Mouse (Mus musculus): ENCODE results near the gene Gm13279.
A peak's percentile ranks its signal among the peaks of the same experiment; 100 is the strongest.
"Not testable (repeated sequence)": the region's sequence is repeated elsewhere in the genome, so short reads cannot be mapped to it uniquely, and the experiment has no call there.

Gm13279 gene

DNA sequence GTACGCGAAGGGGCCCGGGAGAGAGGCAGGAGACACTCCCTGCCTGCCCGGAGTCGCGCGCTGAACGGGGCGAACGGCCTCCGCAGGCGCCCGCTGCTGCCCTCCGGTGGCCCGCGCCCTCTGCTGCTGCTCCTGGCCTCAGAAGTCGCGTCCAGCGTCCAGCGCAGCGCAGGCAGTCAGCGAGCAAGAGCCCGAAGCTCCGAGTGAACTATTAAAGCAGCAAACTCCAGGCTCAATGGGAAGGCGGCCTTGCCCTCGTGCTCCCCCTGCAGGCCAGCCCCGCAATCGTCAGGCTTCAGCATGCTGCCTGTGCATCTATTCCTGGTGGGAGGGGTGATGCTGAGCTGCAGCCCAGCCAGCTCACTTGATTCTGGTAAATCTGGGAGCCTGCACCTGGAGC, at the start of gene Gm13279:
Gene Gm13279, plus strand, starts transcription at position 301 of the 400 bp plus-strand sequence.
- not testable (repeated sequence) for DNase-seq (ENCODE audit: low read depth, low spot score)

DNA sequence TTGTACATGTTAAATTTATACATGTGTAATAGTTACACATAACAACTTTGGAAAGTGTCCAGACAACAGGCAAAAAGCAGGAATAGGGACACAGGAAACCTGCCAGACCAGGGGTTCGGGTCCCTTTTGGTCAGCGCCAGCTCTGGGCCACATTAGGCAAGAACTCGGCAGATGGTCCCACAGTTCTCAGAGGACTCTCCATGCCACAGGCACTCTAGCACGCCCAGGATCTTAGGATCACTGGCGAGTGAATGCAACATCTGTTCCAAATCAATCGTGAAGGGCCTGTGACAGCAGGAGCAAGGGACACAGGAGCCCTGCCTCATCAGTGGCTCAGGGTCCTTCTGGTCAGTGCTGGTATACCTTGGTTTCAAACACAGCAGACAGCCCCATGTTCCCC, 47.3 kb upstream of the Gm13279 start:
- DNase-seq (ENCODE audit: low read depth, low spot score) = no peak

- not testable (repeated sequence) for DNase-seq (ENCODE audit: low read depth, low spot score)
Measured at GRCm38 (mm10) chr4:88754818-88755340, 42.3 kb upstream of the Gm13279 start, which contains the start of gene Gm13271. Gm13271 (plus strand) TSS chr4:88754868.

GRCm38 (mm10) chr4:88756581-88757513, 40.4 kb upstream of the Gm13279 start:
- peak; percentile 56 for DNase-seq (ENCODE audit: low read depth, low spot score)

GRCm38 (mm10) chr4:88757628-88758031, 39.6 kb upstream of the Gm13279 start:
- peak; percentile 92 for DNase-seq (ENCODE audit: low read depth, low spot score)

DNA sequence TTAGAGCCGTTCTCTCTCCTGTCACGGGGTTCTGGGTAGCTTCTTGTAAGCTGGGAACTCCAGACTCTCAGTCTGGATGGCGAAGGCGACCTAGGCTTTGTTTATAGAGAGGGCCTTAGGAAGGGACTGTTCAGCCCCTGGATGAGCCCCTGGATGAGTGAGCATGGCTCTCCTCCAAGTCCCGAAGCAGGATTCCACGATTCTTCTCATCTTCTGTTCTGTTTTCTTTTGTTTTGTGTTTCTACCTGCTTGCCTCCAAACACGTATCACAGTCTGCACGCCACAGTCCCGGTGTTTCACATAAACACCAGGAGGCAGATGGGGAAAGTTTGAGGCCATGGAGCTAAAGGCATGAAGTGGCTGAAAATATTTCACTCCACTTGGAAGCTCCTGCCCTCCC, 38.4 kb upstream of the Gm13279 start:
- DNase-seq (ENCODE audit: low read depth, low spot score) = not testable (repeated sequence)

DNA sequence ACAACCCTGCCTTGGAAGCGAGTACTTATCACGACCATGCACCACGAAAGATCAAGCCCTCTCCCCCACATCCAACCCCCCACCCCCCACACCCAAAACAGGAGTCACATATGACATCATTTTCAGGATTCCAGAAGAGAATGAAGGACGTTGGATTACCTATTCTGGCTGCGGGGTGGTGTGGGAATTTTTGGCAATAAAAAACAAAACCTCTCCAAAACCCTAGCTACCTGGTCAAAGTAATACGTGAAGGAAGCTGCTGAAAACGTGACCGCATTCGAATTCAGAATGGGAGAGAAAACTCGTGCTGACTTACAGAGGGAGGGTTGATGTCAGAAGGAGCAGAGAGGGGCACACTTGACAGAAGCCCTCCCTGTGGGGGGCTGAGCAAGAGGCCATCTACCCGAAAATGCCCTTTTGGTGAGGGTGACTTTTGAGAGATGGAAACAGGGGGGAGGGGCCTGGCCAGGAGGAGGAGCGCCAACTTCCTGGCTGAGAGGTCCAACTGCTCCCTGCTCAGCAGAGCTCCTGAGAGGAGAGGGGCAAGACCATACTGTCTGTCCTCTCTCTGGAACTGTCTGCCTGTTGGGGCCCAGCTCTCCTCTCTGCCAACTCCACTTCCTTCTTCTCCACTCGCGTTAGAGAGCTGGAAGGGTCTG, 37.5 kb upstream of the Gm13279 start, which contains the start of gene Gm13283:
Gene Gm13283, plus strand, starts transcription at position 510 of the 659 bp plus-strand sequence.
- not testable (repeated sequence) for DNase-seq (ENCODE audit: low read depth, low spot score)

GRCm38 (mm10) chr4:88760431-88760830, 36.8 kb upstream of the Gm13279 start:
- peak; percentile 85 for DNase-seq (ENCODE audit: low read depth, low spot score)

GRCm38 (mm10) chr4:88761776-88762175, 35.4 kb upstream of the Gm13279 start:
- not testable (repeated sequence) for DNase-seq (ENCODE audit: low read depth, low spot score)

DNA sequence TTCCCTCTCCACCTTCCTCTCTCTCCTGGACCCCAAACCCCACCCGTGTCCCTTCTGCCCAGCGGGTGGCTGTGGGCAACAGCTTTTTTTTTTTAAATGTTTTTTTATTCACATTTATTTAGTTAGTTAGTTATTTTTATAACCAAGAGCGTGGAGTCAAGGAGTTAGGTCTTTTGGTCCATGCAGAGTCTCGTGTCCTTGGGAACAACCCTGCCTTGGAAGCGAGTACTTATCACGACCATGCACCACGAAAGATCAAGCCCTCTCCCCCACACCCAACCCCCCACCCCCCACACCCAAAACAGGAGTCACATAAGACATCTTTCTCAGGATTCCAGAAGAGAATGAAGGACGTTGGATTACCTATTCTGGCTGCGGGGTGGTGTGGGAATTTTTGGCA, 34.9 kb upstream of the Gm13279 start:
- DNase-seq (ENCODE audit: low read depth, low spot score) = not testable (repeated sequence)

GRCm38 (mm10) chr4:88763384-88764018, 33.7 kb upstream of the Gm13279 start:
- peak; percentile 70 for DNase-seq (ENCODE audit: low read depth, low spot score)

DNA sequence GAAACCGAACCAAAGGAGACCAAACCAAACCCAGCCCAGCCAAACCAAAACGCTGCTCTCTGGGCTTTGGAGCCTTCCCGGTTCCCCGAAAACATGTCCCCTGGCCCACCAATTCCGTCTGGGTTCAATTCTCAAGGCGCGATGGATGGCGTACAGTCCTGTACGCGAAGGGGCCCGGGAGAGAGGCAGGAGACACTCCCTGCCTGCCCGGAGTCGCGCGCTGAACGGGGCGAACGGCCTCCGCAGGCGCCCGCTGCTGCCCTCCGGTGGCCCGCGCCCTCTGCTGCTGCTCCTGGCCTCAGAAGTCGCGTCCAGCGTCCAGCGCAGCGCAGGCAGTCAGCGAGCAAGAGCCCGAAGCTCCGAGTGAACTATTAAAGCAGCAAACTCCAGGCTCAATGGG, 23.7 kb upstream of the Gm13279 start, which contains the start of gene Gm13290:
Gene Gm13290, plus strand, starts transcription at position 301 of the 400 bp plus-strand sequence.
- DNase-seq (ENCODE audit: low read depth, low spot score) = not testable (repeated sequence)

DNA sequence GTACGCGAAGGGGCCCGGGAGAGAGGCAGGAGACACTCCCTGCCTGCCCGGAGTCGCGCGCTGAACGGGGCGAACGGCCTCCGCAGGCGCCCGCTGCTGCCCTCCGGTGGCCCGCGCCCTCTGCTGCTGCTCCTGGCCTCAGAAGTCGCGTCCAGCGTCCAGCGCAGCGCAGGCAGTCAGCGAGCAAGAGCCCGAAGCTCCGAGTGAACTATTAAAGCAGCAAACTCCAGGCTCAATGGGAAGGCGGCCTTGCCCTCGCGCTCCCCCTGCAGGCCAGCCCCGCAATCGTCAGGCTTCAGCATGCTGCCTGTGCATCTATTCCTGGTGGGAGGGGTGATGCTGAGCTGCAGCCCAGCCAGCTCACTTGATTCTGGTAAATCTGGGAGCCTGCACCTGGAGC, 20.6 kb upstream of the Gm13279 start, which contains the start of gene Gm13289:
Gene Gm13289, plus strand, starts transcription at position 301 of the 400 bp plus-strand sequence.
- DNase-seq (ENCODE audit: low read depth, low spot score) = not testable (repeated sequence)

DNA sequence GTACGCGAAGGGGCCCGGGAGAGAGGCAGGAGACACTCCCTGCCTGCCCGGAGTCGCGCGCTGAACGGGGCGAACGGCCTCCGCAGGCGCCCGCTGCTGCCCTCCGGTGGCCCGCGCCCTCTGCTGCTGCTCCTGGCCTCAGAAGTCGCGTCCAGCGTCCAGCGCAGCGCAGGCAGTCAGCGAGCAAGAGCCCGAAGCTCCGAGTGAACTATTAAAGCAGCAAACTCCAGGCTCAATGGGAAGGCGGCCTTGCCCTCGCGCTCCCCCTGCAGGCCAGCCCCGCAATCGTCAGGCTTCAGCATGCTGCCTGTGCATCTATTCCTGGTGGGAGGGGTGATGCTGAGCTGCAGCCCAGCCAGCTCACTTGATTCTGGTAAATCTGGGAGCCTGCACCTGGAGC, 17.6 kb upstream of the Gm13279 start, which contains the start of gene Gm13272:
Gene Gm13272, plus strand, starts transcription at position 301 of the 400 bp plus-strand sequence.
- DNase-seq (ENCODE audit: low read depth, low spot score) = not testable (repeated sequence)

- DNase-seq (ENCODE audit: low read depth, low spot score) = not testable (repeated sequence)
Measured at GRCm38 (mm10) chr4:88780320-88780719, 16.9 kb upstream of the Gm13279 start.

DNA sequence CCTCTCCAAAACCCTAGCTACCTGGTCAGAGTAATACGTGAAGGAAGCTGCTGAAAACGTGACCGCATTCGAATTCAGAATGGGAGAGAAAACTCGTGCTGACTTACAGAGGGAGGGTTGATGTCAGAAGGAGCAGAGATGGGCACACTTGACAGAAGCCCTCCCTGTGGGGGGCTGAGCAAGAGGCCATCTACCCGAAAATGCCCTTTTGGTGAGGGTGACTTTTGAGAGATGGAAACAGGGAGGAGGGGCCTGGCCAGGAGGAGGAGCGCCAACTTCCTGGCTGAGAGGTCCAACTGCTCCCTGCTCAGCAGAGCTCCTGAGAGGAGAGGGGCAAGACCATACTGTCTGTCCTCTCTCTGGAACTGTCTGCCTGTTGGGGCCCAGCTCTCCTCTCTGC, 15.4 kb upstream of the Gm13279 start, which contains the start of gene Ifnz:
Gene Ifnz, plus strand, starts transcription at position 301 of the 400 bp plus-strand sequence.
- DNase-seq (ENCODE audit: low read depth, low spot score) = not testable (repeated sequence)

DNA sequence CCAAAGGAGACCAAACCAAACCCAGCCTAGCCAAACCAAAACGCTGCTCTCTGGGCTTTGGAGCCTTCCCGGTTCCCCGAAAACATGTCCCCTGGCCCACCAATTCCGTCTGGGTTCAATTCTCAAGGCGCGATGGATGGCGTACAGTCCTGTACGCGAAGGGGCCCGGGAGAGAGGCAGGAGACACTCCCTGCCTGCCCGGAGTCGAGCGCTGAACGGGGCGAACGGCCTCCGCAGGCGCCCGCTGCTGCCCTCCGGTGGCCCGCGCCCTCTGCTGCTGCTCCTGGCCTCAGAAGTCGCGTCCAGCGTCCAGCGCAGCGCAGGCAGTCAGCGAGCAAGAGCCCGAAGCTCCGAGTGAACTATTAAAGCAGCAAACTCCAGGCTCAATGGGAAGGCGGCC, 14.9 kb upstream of the Gm13279 start:
- DNase-seq (ENCODE audit: low read depth, low spot score) = not testable (repeated sequence)

GRCm38 (mm10) chr4:88785409-88785808, 11.8 kb upstream of the Gm13279 start, which contains the start of gene Gm13276:
Gm13276 (plus strand) TSS chr4:88785709.
- DNase-seq (ENCODE audit: low read depth, low spot score) = not testable (repeated sequence)

- DNase-seq (ENCODE audit: low read depth, low spot score) = not testable (repeated sequence)
Measured at GRCm38 (mm10) chr4:88788402-88788801, 8.8 kb upstream of the Gm13279 start, which contains the start of gene Gm13277. Gm13277 (plus strand) TSS chr4:88788632.

GRCm38 (mm10) chr4:88791250-88791649, 5.9 kb upstream of the Gm13279 start, which contains the start of gene Gm13278:
Gm13278 (plus strand) TSS chr4:88791550.
- not testable (repeated sequence) for DNase-seq (ENCODE audit: low read depth, low spot score)

All from CD4-positive, CD25-positive, alpha-beta regulatory T cell, adult 2 months (primary cell).